Mouse (Mus musculus) gastrocnemius, postnatal 14 days (tissue): ENCODE measurements around the gene Rbl1. TPM values are rescaled to one million over a fixed set of nuclear protein-coding genes. Genes with fewer than 3 reads are reported as not detected.
"Not testable (repeated sequence)": the region's sequence is repeated elsewhere in the genome, so short reads cannot be mapped to it uniquely, and the experiment has no call there.

Experiments used
- DNase-seq: peaks from one replicate; pipeline ENCODE4 v3.0.0; 2021; ENCODE audit warnings: mixed read lengths
- intact Hi-C: fragments of 180-260 bp; cut with DNase I; formaldehyde crosslinking; loops from one replicate; pipeline ENCODE4 v1.15.1; 2025; ENCODE audit warnings: low total_unique reads
- total RNA-seq, 2 experiments: library from RNA; stranded (reverse); gene quantifications; 2 replicates each; pipeline ENCODE4 v1.2.3; 2021

The Rbl1 gene
- total RNA-seq, 2 experiments from 2014 or later: 2.0 to 3.8 TPM

- DNase-seq: no peak
- intact Hi-C loops: no loop called here
These were observed 29.9 kb downstream of the Rbl1 start for GRCm38 (mm10) chr2:157174416-157174815.

GRCm38 (mm10) chr2:157173555-157173954 lies 30.8 kb downstream of the Rbl1 start:
- intact Hi-C loops: no loop called here
- no peak for DNase-seq

- DNase-seq: no peak
- intact Hi-C loops: no loop called here
These were observed 31.4 kb downstream of the Rbl1 start for GRCm38 (mm10) chr2:157172984-157173383.

- intact Hi-C loops: no loop called here
These were observed 33.7 kb downstream of the Rbl1 start for GRCm38 (mm10) chr2:157170626-157171025.

GRCm38 (mm10) chr2:157170166-157170565 lies 34.2 kb downstream of the Rbl1 start:
- intact Hi-C loops: no loop called here
- DNase-seq: peak; percentile 6

More at GRCm38 (mm10) chr2:157170626-157171025, 33.7 kb downstream of the Rbl1 start:
- DNase-seq: no peak

- intact Hi-C loops: no loop called here
These were observed 37.8 kb downstream of the Rbl1 start for GRCm38 (mm10) chr2:157166371-157167080.

GRCm38 (mm10) chr2:157165312-157166224 lies 38.8 kb downstream of the Rbl1 start:
- intact Hi-C loops, DNase-seq: not testable (repeated sequence)

More at GRCm38 (mm10) chr2:157166371-157167080, 37.8 kb downstream of the Rbl1 start:
- DNase-seq: no peak

- no peak for DNase-seq
- intact Hi-C loops: no loop called here
These were observed 40.2 kb downstream of the Rbl1 start for GRCm38 (mm10) chr2:157164101-157164500.

- intact Hi-C loops: no loop called here
- DNase-seq: no peak
These were observed 48.3 kb downstream of the Rbl1 start for GRCm38 (mm10) chr2:157156079-157156478.

GRCm38 (mm10) chr2:157153235-157153634 lies 51.1 kb downstream of the Rbl1 start:
- intact Hi-C loops: no loop called here
- DNase-seq: no peak

GRCm38 (mm10) chr2:157148417-157148816 lies 55.9 kb downstream of the Rbl1 start:
- intact Hi-C loops: no loop called here
- no peak for DNase-seq

GRCm38 (mm10) chr2:157147397-157148020 lies 56.8 kb downstream of the Rbl1 start:
- intact Hi-C loops: no loop called here
- no peak for DNase-seq

GRCm38 (mm10) chr2:157145173-157145572 lies 59.2 kb downstream of the Rbl1 start:
- DNase-seq: no peak
- intact Hi-C loops: no loop called here

GRCm38 (mm10) chr2:157144132-157144531 lies 60.2 kb downstream of the Rbl1 start:
- no peak for DNase-seq
- intact Hi-C loops: no loop called here

GRCm38 (mm10) chr2:157141962-157142361 lies 62.4 kb downstream of the Rbl1 start:
- no peak for DNase-seq
- intact Hi-C loops: no loop called here

GRCm38 (mm10) chr2:157139251-157139802 lies 65.0 kb downstream of the Rbl1 start:
- intact Hi-C loops: no loop called here
- DNase-seq: no peak

GRCm38 (mm10) chr2:157138808-157139207 lies 65.5 kb downstream of the Rbl1 start:
- intact Hi-C loops: no loop called here
- no peak for DNase-seq

GRCm38 (mm10) chr2:157137959-157138731 lies 66.2 kb downstream of the Rbl1 start:
- DNase-seq: no peak
- intact Hi-C loops: no loop called here

- intact Hi-C loops: no loop called here
- DNase-seq: no peak
These were observed 67.7 kb downstream of the Rbl1 start for GRCm38 (mm10) chr2:157136646-157137045.
